Mouse (Mus musculus) limb, embryonic 12.5 days (tissue): Measurements from ENCODE around the gene Magi3. TPM values are rescaled to one million over a fixed set of nuclear protein-coding genes. Genes with fewer than 3 reads are reported as not detected.
A peak's percentile ranks its signal among the peaks of the same experiment; 100 is the strongest.

Source experiments
- ATAC-seq: fragments of 200-750 bp; cut with Nextera tagmentation; 2 replicates; pipeline ENCODE4 v1.8.0; 2017; ENCODE audit warnings: low read depth, moderate TSS enrichment; ENCODE audit not compliant: insufficient number of reproducible peaks, insufficient read depth, low FRiP score, low TSS enrichment
- H3K27ac ChIP-seq: fragments of 300-500 bp; sonication (generic); 2 replicates; pipeline ENCODE4 v1.5.1; 2016; ENCODE audit warnings: mild to moderate bottlenecking, moderate library complexity
- H3K27me3 ChIP-seq: fragments of 300-500 bp; sonication (generic); 2 replicates; pipeline ENCODE4 v1.6.1; 2016; ENCODE audit warnings: mild to moderate bottlenecking, moderate library complexity
- H3K36me3 ChIP-seq: fragments of 300-500 bp; sonication (generic); 2 replicates; pipeline ENCODE4 v1.6.1; 2016; ENCODE audit warnings: mild to moderate bottlenecking, moderate library complexity
- H3K4me1 ChIP-seq: fragments of 300-500 bp; sonication (generic); replicated peaks from 2 replicates; pipeline ENCODE4 v1.6.1; 2016
- H3K4me2 ChIP-seq: fragments of 300-500 bp; sonication (generic); 2 replicates; pipeline ENCODE4 v1.6.1; 2016; ENCODE audit warnings: mild to moderate bottlenecking, moderate library complexity
- H3K4me3 ChIP-seq: fragments of 300-500 bp; sonication (generic); replicated peaks from 2 replicates; pipeline ENCODE4 v1.5.1; 2016; ENCODE audit warnings: mild to moderate bottlenecking
- H3K9ac ChIP-seq: fragments of 300-500 bp; sonication (generic); replicated peaks from 2 replicates; pipeline ENCODE4 v1.6.1; 2016; ENCODE audit warnings: mild to moderate bottlenecking, moderate library complexity
- H3K9me3 ChIP-seq: fragments of 300-500 bp; sonication (generic); 2 replicates; pipeline ENCODE4 v1.6.1; 2016; ENCODE audit warnings: mild to moderate bottlenecking, moderate library complexity
- WGBS: fragments of 180-500 bp; shearing (Covaris S2); methylation state at CpG from one replicate; pipeline ENCODE4 v1.1.7; 2016; 5-methylcytosine and 5-hydroxymethylcytosine counted together
- polyA plus RNA-seq: library from polyadenylated mRNA; unstranded; fragments of >200 nt; fragmentation: Nextera tagmentation; extraction: Ambion mirVana; gene quantifications from 2 replicates; pipeline ENCODE4 v1.2.1, GENCODE M21; 2016

The Magi3 gene
- polyA plus RNA-seq, 1 experiment from 2014 or later, result 4.5 TPM

DNA sequence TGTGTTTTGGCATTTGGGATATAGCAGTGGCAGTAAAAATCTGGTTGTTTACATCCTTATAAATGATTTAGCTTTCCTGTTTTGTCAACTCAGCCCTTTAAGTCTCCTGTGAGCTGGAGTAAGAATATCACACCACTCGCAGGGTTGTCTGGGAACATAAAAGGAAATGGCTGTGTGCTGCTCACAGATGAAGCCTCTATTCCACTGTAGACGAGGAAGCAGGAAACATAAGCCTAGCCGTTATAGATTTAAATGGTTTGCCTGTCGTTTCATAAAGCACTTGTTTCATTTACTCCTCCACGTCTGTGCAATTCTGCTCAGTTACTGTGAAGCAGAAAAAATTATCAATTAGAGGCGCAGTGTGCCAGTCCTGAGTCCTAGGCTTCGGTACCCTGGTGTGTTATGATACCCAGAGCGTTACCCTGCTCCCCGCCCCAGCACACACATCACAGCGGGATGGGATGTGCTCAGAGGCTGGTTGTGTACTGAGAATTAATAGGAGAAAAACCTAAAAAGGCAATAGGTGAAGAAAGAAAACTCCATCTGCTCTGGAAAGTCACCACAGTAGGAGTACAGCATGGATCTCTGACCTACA lies 17.8 kb upstream of the Magi3 start:
- Histone ChIP-seq H3K9ac (no peak overlapping the region), H3K4me3 (no peak overlapping the region), H3K27ac (peak overlapping the region; percentile 41; the same call in 1 of the 2 replicates), H3K4me1 (peaks cover 7% of the 10 kb centered on the region), H3K36me3 (no peaks in the 10 kb centered on the region), H3K4me2 (peak overlapping the region; percentile 24), H3K9me3 (no peaks in the 10 kb centered on the region), H3K27me3 (no peaks in the 10 kb centered on the region)
- WGBS, result 46% methylated on average over 10 of the region's 10 CpGs
- 0 out of 2 replicates have a peak, but pooled peaks have one; percentile 63 for ATAC-seq

GRCm38 (mm10) chr3:104236029-104236428 lies 15.9 kb upstream of the Magi3 start:
- peaks cover 7% of the 10 kb centered on the region for H3K4me1 ChIP-seq
- H3K36me3 ChIP-seq, result no peaks in the 10 kb centered on the region
- H3K27me3 ChIP-seq, result no peaks in the 10 kb centered on the region
- ATAC-seq, result no peak
- H3K27ac ChIP-seq, result no peak overlapping the region
- no peaks in the 10 kb centered on the region for H3K9me3 ChIP-seq
- H3K4me3 ChIP-seq, result no peak overlapping the region
- no peak overlapping the region for H3K4me2 ChIP-seq
- H3K9ac ChIP-seq, result no peak overlapping the region
- WGBS, result 94% methylated on average over 2 of the region's 2 CpGs

DNA sequence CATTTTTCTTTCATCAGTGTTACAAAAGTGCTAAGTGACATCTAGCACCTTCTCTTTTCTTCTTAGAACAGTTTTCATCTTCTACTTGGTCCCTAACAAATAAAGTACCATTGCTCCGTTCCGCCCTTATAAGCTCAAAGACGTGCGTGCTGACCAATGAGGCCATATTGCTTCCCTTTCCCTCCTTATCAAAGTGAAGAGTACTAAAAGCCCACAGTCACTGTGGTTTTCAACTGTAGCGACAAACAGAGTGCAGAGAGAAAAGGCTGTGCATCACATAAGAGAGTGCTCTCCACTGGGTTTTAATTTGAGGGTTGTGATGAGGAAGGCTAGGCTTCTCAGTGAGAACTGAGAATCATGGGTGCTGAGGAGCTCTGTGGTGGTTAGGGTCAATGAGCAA lies 14.9 kb upstream of the Magi3 start:
- 85% methylated on average over 5 of the region's 5 CpGs for WGBS
- no peak overlapping the region for H3K9ac ChIP-seq
- no peak overlapping the region for H3K4me3 ChIP-seq
- no peak for ATAC-seq
- H3K9me3 ChIP-seq, result no peaks in the 10 kb centered on the region
- no peaks in the 10 kb centered on the region for H3K27me3 ChIP-seq
- H3K4me1 ChIP-seq, result peaks cover 7% of the 10 kb centered on the region
- no peaks in the 10 kb centered on the region for H3K36me3 ChIP-seq
- H3K4me2 ChIP-seq, result no peak overlapping the region
- no peak overlapping the region for H3K27ac ChIP-seq

- ATAC-seq, result no peak
Observed at GRCm38 (mm10) chr3:104233366-104234312, 13.5 kb upstream of the Magi3 start.

DNA sequence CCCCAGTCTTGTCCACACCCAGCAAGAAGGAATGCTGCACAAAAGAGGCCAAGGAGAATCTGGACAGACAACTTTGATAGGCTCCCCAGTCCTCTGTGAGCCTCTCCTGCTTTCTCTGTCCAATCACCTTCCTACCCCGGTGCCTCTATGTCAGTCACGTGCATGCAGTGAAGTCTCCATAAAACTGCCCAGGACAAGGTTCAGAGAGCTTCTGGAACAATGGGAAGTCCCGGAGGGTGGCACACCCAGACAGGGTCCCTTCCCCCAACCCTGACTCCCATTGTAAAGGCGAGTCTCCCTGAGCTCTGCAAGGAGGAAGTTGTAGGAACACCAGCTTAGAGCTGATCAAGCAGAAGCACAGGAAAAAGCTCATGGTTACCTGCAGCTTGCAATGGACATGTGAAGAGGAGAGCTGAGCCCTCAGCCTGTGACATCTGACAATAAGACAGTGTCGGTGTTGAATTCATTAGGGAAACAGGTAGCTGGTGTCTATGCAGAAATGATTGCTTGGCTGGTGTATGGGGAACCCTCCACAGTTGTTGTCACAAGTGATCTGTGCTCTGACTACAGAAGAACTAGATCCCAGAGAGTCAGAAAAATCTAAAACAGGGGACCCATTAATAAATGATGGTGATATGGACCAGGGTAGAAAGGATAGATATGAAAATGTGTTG lies 7.4 kb upstream of the Magi3 start:
- no peaks in the 10 kb centered on the region for H3K9me3 ChIP-seq
- ATAC-seq, result no peak
- no peak overlapping the region for H3K27ac ChIP-seq
- no peaks in the 10 kb centered on the region for H3K36me3 ChIP-seq
- no peak overlapping the region for H3K4me2 ChIP-seq
- WGBS, result 36% methylated on average over 5 of the region's 5 CpGs
- H3K4me3 ChIP-seq, result no peak overlapping the region
- H3K9ac ChIP-seq, result no peak overlapping the region
- H3K27me3 ChIP-seq, result no peaks in the 10 kb centered on the region
- peaks cover 2% of the 10 kb centered on the region; the same call in 1 of the 2 replicates for H3K4me1 ChIP-seq

More at GRCm38 (mm10) chr3:104233366-104234312, 13.5 kb upstream of the Magi3 start:
- H3K4me1 ChIP-seq, result peaks cover 7% of the 10 kb centered on the region
- no peaks in the 10 kb centered on the region for H3K27me3 ChIP-seq
- H3K4me3 ChIP-seq, result no peak overlapping the region
- no peaks in the 10 kb centered on the region for H3K36me3 ChIP-seq
- H3K27ac ChIP-seq, result no peak overlapping the region
- H3K4me2 ChIP-seq, result no peak overlapping the region
- no peak overlapping the region for H3K9ac ChIP-seq
- H3K9me3 ChIP-seq, result no peaks in the 10 kb centered on the region
- 76% methylated on average over 7 of the region's 7 CpGs for WGBS

GRCm38 (mm10) chr3:104226731-104227130 lies 6.6 kb upstream of the Magi3 start:
- no peak overlapping the region for H3K4me3 ChIP-seq
- WGBS, result 13% methylated on average over 7 of the region's 7 CpGs
- H3K9ac ChIP-seq, result no peak overlapping the region
- peaks cover 2% of the 10 kb centered on the region; the same call in 1 of the 2 replicates for H3K4me1 ChIP-seq
- H3K4me2 ChIP-seq, result no peak overlapping the region
- H3K9me3 ChIP-seq, result no peaks in the 10 kb centered on the region
- no peaks in the 10 kb centered on the region for H3K27me3 ChIP-seq
- H3K36me3 ChIP-seq, result no peaks in the 10 kb centered on the region
- no peak overlapping the region for H3K27ac ChIP-seq
- no peak for ATAC-seq

DNA sequence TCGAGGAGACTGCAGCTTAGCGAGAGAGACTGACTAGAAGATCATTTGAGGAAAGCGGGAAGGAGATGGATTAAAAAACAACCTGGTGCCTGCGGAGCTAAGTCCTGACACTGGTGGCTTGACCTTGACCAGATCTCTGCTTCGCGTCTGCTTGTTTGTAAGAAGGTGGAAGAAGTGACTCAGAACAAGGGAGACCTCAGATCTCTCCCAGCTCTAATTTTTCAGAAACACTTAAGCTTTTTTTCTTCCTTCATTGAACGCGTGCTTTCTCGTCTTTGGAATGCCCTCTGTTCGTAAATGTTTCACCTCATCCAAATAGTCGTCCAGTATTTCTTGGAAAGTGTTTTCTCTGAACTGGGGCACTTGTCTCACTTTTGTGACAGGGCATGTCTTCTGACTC lies 982 bp upstream of the Magi3 start:
- peaks cover 14% of the 10 kb centered on the region for H3K4me1 ChIP-seq
- H3K4me3 ChIP-seq, result peak overlapping the region; percentile 74
- H3K9me3 ChIP-seq, result no peaks in the 10 kb centered on the region
- no peak for ATAC-seq
- WGBS, result 9% methylated on average over 11 of the region's 11 CpGs
- H3K27ac ChIP-seq, result peak overlapping the region; percentile 93
- H3K36me3 ChIP-seq, result no peaks in the 10 kb centered on the region
- peak overlapping the region; percentile 53; the same call in 1 of the 2 replicates for H3K9ac ChIP-seq
- H3K27me3 ChIP-seq, result no peaks in the 10 kb centered on the region
- peak overlapping the region; percentile 60 for H3K4me2 ChIP-seq

- Histone ChIP-seq H3K4me2 (peak overlapping the region; percentile 96), H3K4me3 (peak overlapping the region; percentile 74), H3K9me3 (no peaks in the 10 kb centered on the region), H3K27ac (peak overlapping the region; percentile 93), H3K9ac (peak overlapping the region; percentile 72), H3K27me3 (no peaks in the 10 kb centered on the region), H3K4me1 (peaks cover 14% of the 10 kb centered on the region), H3K36me3 (no peaks in the 10 kb centered on the region)
- peak; percentile 17; the same call in 1 of the 2 replicates for ATAC-seq
- WGBS, result under 1% methylated on average over 99 of the region's 107 CpGs
Observed at GRCm38 (mm10) chr3:104219531-104220294, 461 bp downstream of the Magi3 start.

- under 1% methylated on average over 15 of the region's 15 CpGs for WGBS
- Histone ChIP-seq H3K4me2 (peak overlapping the region; percentile 96), H3K4me3 (peak overlapping the region; percentile 74), H3K9me3 (no peaks in the 10 kb centered on the region), H3K9ac (peak overlapping the region; percentile 72), H3K36me3 (no peaks in the 10 kb centered on the region), H3K4me1 (peaks cover 14% of the 10 kb centered on the region), H3K27ac (no peak overlapping the region), H3K27me3 (no peaks in the 10 kb centered on the region)
- ATAC-seq, result no peak
Observed at GRCm38 (mm10) chr3:104218926-104219325, 1.2 kb downstream of the Magi3 start.

- no peaks in the 10 kb centered on the region for H3K36me3 ChIP-seq
- ATAC-seq, result no peak
- no peaks in the 10 kb centered on the region for H3K4me1 ChIP-seq
- H3K4me3 ChIP-seq, result no peak overlapping the region
- WGBS, result 96% methylated on average over 2 of the region's 2 CpGs
- H3K4me2 ChIP-seq, result no peak overlapping the region
- no peak overlapping the region for H3K9ac ChIP-seq
- no peaks in the 10 kb centered on the region for H3K9me3 ChIP-seq
- no peak overlapping the region for H3K27ac ChIP-seq
- H3K27me3 ChIP-seq, result no peaks in the 10 kb centered on the region
Observed at GRCm38 (mm10) chr3:104189823-104190222, 30.4 kb downstream of the Magi3 start.
